Mouse (Mus musculus): ENCODE data around the gene Pdcd1lg2. TPM values are rescaled to one million over a fixed set of nuclear protein-coding genes. Genes with fewer than 3 reads are reported as not detected.

The Pdcd1lg2 gene
- polyA plus RNA-seq, 1 experiment from 2014 or later, result 0.05 TPM

DNA sequence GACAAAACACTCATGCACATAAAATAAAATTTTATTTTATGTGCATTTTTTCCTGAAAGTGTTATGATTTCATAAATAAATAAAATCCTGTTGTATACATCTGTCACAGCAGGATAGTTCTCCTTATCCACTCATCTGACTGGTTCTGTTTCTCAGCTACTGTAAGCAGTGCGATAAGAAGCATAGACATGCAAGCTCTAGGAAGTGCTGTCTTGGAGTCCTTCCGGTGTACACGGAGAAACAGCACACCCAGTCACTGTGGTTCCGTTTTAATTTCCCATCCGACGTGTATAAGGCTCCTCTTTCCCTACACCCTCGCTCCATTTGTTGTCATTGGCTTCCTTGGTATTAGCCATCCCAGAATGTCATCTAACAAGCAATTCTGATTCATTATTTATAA is 87.2 kb downstream of the Pdcd1lg2 start:
- Histone ChIP-seq H3K27me3 (ENCODE audit: control insufficient read depth, insufficient read depth, low read depth, low read length) (no peaks in the 10 kb centered on the region), H3K9me3 (replicated peaks; ENCODE audit: control insufficient read depth, low read length) (no peaks in the 10 kb centered on the region), H3K4me2 (ENCODE audit: low read depth, low read length) (peak overlapping the region; percentile 17; the same call in 1 of the 2 replicates), H3K4me1 (ENCODE audit: control insufficient read depth, low read depth, low read length) (peaks cover 37% of the 10 kb centered on the region), H3K4me3 (ENCODE audit: low read depth, low read length) (no peak overlapping the region), H3K27ac (ENCODE audit: low read length) (peak overlapping the region; percentile 26; the same call in 1 of the 2 replicates), H3K36me3 (ENCODE audit: control insufficient read depth, insufficient read depth) (no peaks in the 10 kb centered on the region), H3K9ac (ENCODE audit: low read depth, low read length) (no peak overlapping the region)
- ATAC-seq (ENCODE audit: low read depth), result peak; percentile 64
- 23% methylated on average over 7 of the region's 7 CpGs for WGBS (ENCODE audit: insufficient replicate concordance)

DNA sequence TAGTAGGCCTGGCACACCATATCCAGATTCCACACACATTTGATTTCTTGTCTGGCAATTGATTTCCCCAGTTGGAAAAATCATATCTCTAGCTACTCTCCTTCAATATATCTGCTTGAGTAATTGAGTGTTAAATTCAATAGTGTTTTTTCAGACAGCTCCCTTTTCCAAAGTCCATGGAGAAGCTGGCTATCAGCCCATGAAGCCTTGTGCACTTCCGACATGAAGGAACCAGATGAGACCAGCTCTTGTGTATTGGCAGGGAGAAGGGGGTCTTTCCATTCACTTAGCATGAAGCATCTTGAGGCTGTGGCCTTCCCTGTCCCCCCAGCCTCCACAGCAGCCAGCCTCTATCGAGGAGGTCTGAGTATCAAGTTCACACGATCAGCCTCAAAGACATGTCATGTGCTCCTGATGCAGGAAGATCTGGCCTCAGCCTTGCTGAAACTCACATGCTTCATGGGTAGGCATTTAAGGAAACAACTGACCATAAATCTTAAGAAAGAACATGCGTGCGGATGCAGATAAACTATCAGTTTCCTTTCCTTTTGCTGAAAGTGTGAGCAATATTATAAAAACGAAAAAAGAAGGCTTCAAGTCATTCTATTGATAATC is 88.2 kb downstream of the Pdcd1lg2 start:
- H3K27me3 ChIP-seq (ENCODE audit: control insufficient read depth, insufficient read depth, low read depth, low read length), result no peaks in the 10 kb centered on the region
- WGBS (ENCODE audit: insufficient replicate concordance), result 28% methylated on average over 6 of the region's 6 CpGs
- no peak overlapping the region for H3K9ac ChIP-seq (ENCODE audit: low read depth, low read length)
- no peak overlapping the region for H3K4me3 ChIP-seq (ENCODE audit: low read depth, low read length)
- no peak overlapping the region for H3K4me2 ChIP-seq (ENCODE audit: low read depth, low read length)
- no peaks in the 10 kb centered on the region for H3K9me3 ChIP-seq (replicated peaks; ENCODE audit: control insufficient read depth, low read length)
- H3K4me1 ChIP-seq (ENCODE audit: control insufficient read depth, low read depth, low read length), result peaks cover 37% of the 10 kb centered on the region
- H3K27ac ChIP-seq (ENCODE audit: low read length), result peak overlapping the region; percentile 34
- no peak for ATAC-seq (ENCODE audit: low read depth)
- no peaks in the 10 kb centered on the region for H3K36me3 ChIP-seq (ENCODE audit: control insufficient read depth, insufficient read depth)

GRCm38 (mm10) chr19:29500333-29500732 is 89.6 kb downstream of the Pdcd1lg2 start:
- ATAC-seq (ENCODE audit: low read depth), result no peak
- no peak overlapping the region for H3K4me3 ChIP-seq (ENCODE audit: low read depth, low read length)
- no peak overlapping the region for H3K9ac ChIP-seq (ENCODE audit: low read depth, low read length)
- no peaks in the 10 kb centered on the region for H3K9me3 ChIP-seq (replicated peaks; ENCODE audit: control insufficient read depth, low read length)
- H3K36me3 ChIP-seq (ENCODE audit: control insufficient read depth, insufficient read depth), result no peaks in the 10 kb centered on the region
- 60% methylated on average over 1 of the region's 1 CpGs for WGBS (ENCODE audit: insufficient replicate concordance)
- no peak overlapping the region for H3K27ac ChIP-seq (ENCODE audit: low read length)
- no peaks in the 10 kb centered on the region for H3K27me3 ChIP-seq (ENCODE audit: control insufficient read depth, insufficient read depth, low read depth, low read length)
- H3K4me2 ChIP-seq (ENCODE audit: low read depth, low read length), result no peak overlapping the region
- peaks cover 37% of the 10 kb centered on the region for H3K4me1 ChIP-seq (ENCODE audit: control insufficient read depth, low read depth, low read length)

GRCm38 (mm10) chr19:29501106-29501505 is 90.4 kb downstream of the Pdcd1lg2 start:
- Histone ChIP-seq H3K4me2 (ENCODE audit: low read depth, low read length) (peak overlapping the region; percentile 60), H3K4me3 (ENCODE audit: low read depth, low read length) (peak overlapping the region; percentile 49), H3K27ac (ENCODE audit: low read length) (no peak overlapping the region), H3K36me3 (ENCODE audit: control insufficient read depth, insufficient read depth) (no peaks in the 10 kb centered on the region), H3K27me3 (ENCODE audit: control insufficient read depth, insufficient read depth, low read depth, low read length) (no peaks in the 10 kb centered on the region), H3K9me3 (replicated peaks; ENCODE audit: control insufficient read depth, low read length) (no peaks in the 10 kb centered on the region), H3K4me1 (ENCODE audit: control insufficient read depth, low read depth, low read length) (peaks cover 34% of the 10 kb centered on the region), H3K9ac (ENCODE audit: low read depth, low read length) (peak overlapping the region; percentile 33; the same call in 1 of the 2 replicates)
- ATAC-seq (ENCODE audit: low read depth), result peak; percentile 42; the same call in 1 of the 2 replicates
- WGBS (ENCODE audit: insufficient replicate concordance), result 53% methylated on average over 11 of the region's 11 CpGs

- Histone ChIP-seq H3K27me3 (ENCODE audit: control insufficient read depth, insufficient read depth, low read depth, low read length) (no peaks in the 10 kb centered on the region), H3K9ac (ENCODE audit: low read depth, low read length) (peak overlapping the region; percentile 33; the same call in 1 of the 2 replicates), H3K9me3 (replicated peaks; ENCODE audit: control insufficient read depth, low read length) (no peaks in the 10 kb centered on the region), H3K4me3 (ENCODE audit: low read depth, low read length) (peak overlapping the region; percentile 49), H3K4me1 (ENCODE audit: control insufficient read depth, low read depth, low read length) (peaks cover 30% of the 10 kb centered on the region), H3K27ac (ENCODE audit: low read length) (no peak overlapping the region), H3K36me3 (ENCODE audit: control insufficient read depth, insufficient read depth) (no peaks in the 10 kb centered on the region), H3K4me2 (ENCODE audit: low read depth, low read length) (peak overlapping the region; percentile 60)
- WGBS (ENCODE audit: insufficient replicate concordance), result 8% methylated on average over 6 of the region's 6 CpGs
- no peak; the same call in 1 of the 2 replicates for ATAC-seq (ENCODE audit: low read depth)
Measured at GRCm38 (mm10) chr19:29501507-29501906, 90.8 kb downstream of the Pdcd1lg2 start.

GRCm38 (mm10) chr19:29504131-29504530 is 93.4 kb downstream of the Pdcd1lg2 start:
- Histone ChIP-seq H3K36me3 (ENCODE audit: control insufficient read depth, insufficient read depth) (no peaks in the 10 kb centered on the region), H3K4me3 (ENCODE audit: low read depth, low read length) (no peak overlapping the region), H3K27me3 (ENCODE audit: control insufficient read depth, insufficient read depth, low read depth, low read length) (no peaks in the 10 kb centered on the region), H3K9ac (ENCODE audit: low read depth, low read length) (no peak overlapping the region), H3K4me2 (ENCODE audit: low read depth, low read length) (no peak overlapping the region), H3K27ac (ENCODE audit: low read length) (no peak overlapping the region), H3K9me3 (replicated peaks; ENCODE audit: control insufficient read depth, low read length) (no peaks in the 10 kb centered on the region), H3K4me1 (ENCODE audit: control insufficient read depth, low read depth, low read length) (peaks cover 9% of the 10 kb centered on the region; the same call in 1 of the 2 replicates)
- no peak for ATAC-seq (ENCODE audit: low read depth)
- WGBS (ENCODE audit: insufficient replicate concordance), result 51% methylated on average over 2 of the region's 2 CpGs

GRCm38 (mm10) chr19:29505617-29506016 is 94.9 kb downstream of the Pdcd1lg2 start:
- Histone ChIP-seq H3K4me3 (ENCODE audit: low read depth, low read length) (no peak overlapping the region), H3K4me1 (ENCODE audit: control insufficient read depth, low read depth, low read length) (peaks cover 5% of the 10 kb centered on the region; the same call in 1 of the 2 replicates), H3K36me3 (ENCODE audit: control insufficient read depth, insufficient read depth) (no peaks in the 10 kb centered on the region), H3K27ac (ENCODE audit: low read length) (no peak overlapping the region), H3K9ac (ENCODE audit: low read depth, low read length) (no peak overlapping the region), H3K9me3 (replicated peaks; ENCODE audit: control insufficient read depth, low read length) (no peaks in the 10 kb centered on the region), H3K4me2 (ENCODE audit: low read depth, low read length) (no peak overlapping the region), H3K27me3 (ENCODE audit: control insufficient read depth, insufficient read depth, low read depth, low read length) (no peaks in the 10 kb centered on the region)
- 63% methylated on average over 7 of the region's 7 CpGs for WGBS (ENCODE audit: insufficient replicate concordance)
- no peak for ATAC-seq (ENCODE audit: low read depth)

DNA sequence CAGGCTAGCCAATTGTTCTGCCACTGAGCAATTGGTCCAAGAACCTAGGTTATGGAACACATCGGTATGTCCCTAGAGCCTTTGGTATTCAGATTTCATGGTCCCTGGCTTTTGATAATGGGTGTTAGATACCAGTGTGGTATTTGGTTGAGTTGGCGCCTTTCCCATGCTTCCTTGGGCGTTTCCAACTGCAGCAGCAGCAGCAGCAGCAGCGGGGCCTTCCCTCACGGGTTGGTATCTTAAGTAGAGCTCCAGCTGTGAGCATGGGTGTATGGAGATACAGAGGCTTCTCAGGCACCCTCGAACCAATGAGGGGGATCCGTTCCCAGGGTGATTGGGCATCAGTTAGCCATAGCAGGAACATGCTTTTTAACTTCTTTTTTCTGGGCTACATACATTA is 97.5 kb downstream of the Pdcd1lg2 start:
- Histone ChIP-seq H3K4me2 (ENCODE audit: low read depth, low read length) (no peak overlapping the region), H3K9ac (ENCODE audit: low read depth, low read length) (no peak overlapping the region), H3K27me3 (ENCODE audit: control insufficient read depth, insufficient read depth, low read depth, low read length) (no peaks in the 10 kb centered on the region), H3K36me3 (ENCODE audit: control insufficient read depth, insufficient read depth) (no peaks in the 10 kb centered on the region), H3K4me1 (ENCODE audit: control insufficient read depth, low read depth, low read length) (no peaks in the 10 kb centered on the region), H3K4me3 (ENCODE audit: low read depth, low read length) (no peak overlapping the region), H3K9me3 (replicated peaks; ENCODE audit: control insufficient read depth, low read length) (no peaks in the 10 kb centered on the region), H3K27ac (ENCODE audit: low read length) (no peak overlapping the region)
- 51% methylated on average over 7 of the region's 7 CpGs for WGBS (ENCODE audit: insufficient replicate concordance)
- ATAC-seq (ENCODE audit: low read depth), result no peak

DNA sequence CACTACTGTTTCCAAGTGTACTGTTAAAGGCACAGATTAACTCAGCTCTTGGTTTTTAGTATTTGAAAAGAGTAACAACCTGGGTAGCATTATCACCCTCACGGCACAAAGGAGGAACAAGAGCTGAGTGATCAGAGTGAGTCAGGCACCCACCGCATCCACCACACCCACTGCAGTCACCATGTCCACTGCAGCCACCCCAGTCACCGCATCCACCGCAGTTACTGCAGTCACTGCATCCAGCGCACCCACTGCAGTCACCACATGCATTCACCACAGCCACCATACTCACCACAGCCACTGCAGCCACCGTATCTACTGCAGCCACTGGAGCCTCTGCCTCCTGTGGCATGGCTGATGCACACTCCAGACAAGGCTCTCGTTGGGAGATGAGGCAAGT is 99.1 kb downstream of the Pdcd1lg2 start:
- 0 out of 2 replicates have a peak, but pooled peaks cover 3% of the 10 kb centered on the region for H3K9me3 ChIP-seq (replicated peaks; ENCODE audit: control insufficient read depth, low read length)
- no peak overlapping the region for H3K27ac ChIP-seq (ENCODE audit: low read length)
- H3K36me3 ChIP-seq (ENCODE audit: control insufficient read depth, insufficient read depth), result no peaks in the 10 kb centered on the region
- H3K27me3 ChIP-seq (ENCODE audit: control insufficient read depth, insufficient read depth, low read depth, low read length), result no peaks in the 10 kb centered on the region
- H3K4me1 ChIP-seq (ENCODE audit: control insufficient read depth, low read depth, low read length), result no peaks in the 10 kb centered on the region
- ATAC-seq (ENCODE audit: low read depth), result no peak
- no peak overlapping the region for H3K9ac ChIP-seq (ENCODE audit: low read depth, low read length)
- no peak overlapping the region for H3K4me2 ChIP-seq (ENCODE audit: low read depth, low read length)
- H3K4me3 ChIP-seq (ENCODE audit: low read depth, low read length), result no peak overlapping the region
- WGBS (ENCODE audit: insufficient replicate concordance), result 68% methylated on average over 7 of the region's 7 CpGs

Measured in liver, embryonic 16.5 days (tissue).